Mouse (Mus musculus) stomach, embryonic 16.5 days (tissue): Measurements from ENCODE around the gene Nxph3. TPM values are rescaled to one million over a fixed set of nuclear protein-coding genes. Genes with fewer than 3 reads are reported as not detected.

Experiments used
- polyA plus RNA-seq: library from polyadenylated mRNA; unstranded; fragments of >200 nt; fragmentation: Nextera tagmentation; extraction: Ambion mirVana; gene quantifications from 2 replicates; pipeline ENCODE4 v1.2.1, GENCODE M21; 2015

The Nxph3 gene
- polyA plus RNA-seq, 1 experiment from 2014 or later, result 0.50 TPM

Other genes with a start within 250 kb of the Nxph3 start
- 59.3 and 66.0 TPM in 2 replicates for gene Kat7, start 204.3 kb downstream of the Nxph3 start, polyA plus RNA-seq
- 11.6 and 13.9 TPM in 2 replicates for gene Fam117a, start 177.6 kb downstream of the Nxph3 start, polyA plus RNA-seq
- 91.7 and 98.9 TPM in 2 replicates for gene Slc35b1, start 129.9 kb downstream of the Nxph3 start, polyA plus RNA-seq
- gene Spop, start 100.5 kb downstream of the Nxph3 start, polyA plus RNA-seq, result 155 and 171 TPM in 2 replicates
- 13.2 and 15.0 TPM in 2 replicates for gene Ngfr, start 73.2 kb upstream of the Nxph3 start, polyA plus RNA-seq
- 209 and 221 TPM in 2 replicates for gene Phb, start 152.4 kb upstream of the Nxph3 start, polyA plus RNA-seq
- 20.8 and 22.4 TPM in 2 replicates for gene Zfp652, start 198.1 kb upstream of the Nxph3 start, polyA plus RNA-seq
- 1.1 and 1.3 TPM in 2 replicates for gene B130006D01Rik, start 209.0 kb upstream of the Nxph3 start, polyA plus RNA-seq